Mouse (Mus musculus) midbrain, embryonic 12.5 days (tissue): Measurements from ENCODE around the gene Ncmap. TPM values are rescaled to one million over a fixed set of nuclear protein-coding genes. Genes with fewer than 3 reads are reported as not detected.

Experiments used
- ATAC-seq: fragments of 200-750 bp; cut with Nextera tagmentation; 2 replicates; pipeline ENCODE4 v1.8.0; 2017; ENCODE audit warnings: low read depth, moderate TSS enrichment, moderate library complexity; ENCODE audit not compliant: low FRiP score
- H3K27ac ChIP-seq: fragments of 300-500 bp; sonication (generic); replicated peaks from 2 replicates; pipeline ENCODE4 v1.5.1; 2016; ENCODE audit warnings: mild to moderate bottlenecking
- H3K27me3 ChIP-seq: fragments of 300-500 bp; sonication (generic); 2 replicates; pipeline ENCODE4 v1.6.1; 2016; ENCODE audit warnings: mild to moderate bottlenecking
- H3K36me3 ChIP-seq: fragments of 300-500 bp; sonication (generic); 2 replicates; pipeline ENCODE4 v1.6.1; 2016
- H3K4me1 ChIP-seq: fragments of 300-500 bp; sonication (generic); 2 replicates; pipeline ENCODE4 v1.6.1; 2016
- H3K4me2 ChIP-seq: fragments of 300-500 bp; sonication (generic); replicated peaks from 2 replicates; pipeline ENCODE4 v1.6.1; 2016; ENCODE audit warnings: mild to moderate bottlenecking, moderate library complexity
- H3K4me3 ChIP-seq: fragments of 300-500 bp; sonication (generic); 2 replicates; pipeline ENCODE4 v1.5.1; 2016; ENCODE audit warnings: mild to moderate bottlenecking
- H3K9ac ChIP-seq: fragments of 300-500 bp; sonication (generic); replicated peaks from 2 replicates; pipeline ENCODE4 v1.6.1; 2016; ENCODE audit warnings: mild to moderate bottlenecking, moderate library complexity
- H3K9me3 ChIP-seq: fragments of 300-500 bp; sonication (generic); 2 replicates; pipeline ENCODE4 v1.6.1; 2016; ENCODE audit warnings: mild to moderate bottlenecking
- WGBS: fragments of 180-500 bp; shearing (Covaris S2); methylation state at CpG from one replicate; pipeline ENCODE4 v1.1.7; 2016; 5-methylcytosine and 5-hydroxymethylcytosine counted together
- microRNA counts: library from miRNA; unstranded; fragments of <30 nt; microRNA quantifications from one replicate; lab custom pipeline; 2017
- microRNA-seq: library from miRNA; unstranded; fragments of <30 nt; microRNA quantifications from one replicate; pipeline ENCODE4, GENCODE M21; 2017
- polyA plus RNA-seq: library from polyadenylated mRNA; unstranded; fragments of >200 nt; fragmentation: Nextera tagmentation; extraction: Ambion mirVana; gene quantifications from 2 replicates; pipeline ENCODE4 v1.2.1, GENCODE M21; 2016

Gene Ncmap
- polyA plus RNA-seq, 1 experiment from 2014 or later, result 0.65 TPM

DNA sequence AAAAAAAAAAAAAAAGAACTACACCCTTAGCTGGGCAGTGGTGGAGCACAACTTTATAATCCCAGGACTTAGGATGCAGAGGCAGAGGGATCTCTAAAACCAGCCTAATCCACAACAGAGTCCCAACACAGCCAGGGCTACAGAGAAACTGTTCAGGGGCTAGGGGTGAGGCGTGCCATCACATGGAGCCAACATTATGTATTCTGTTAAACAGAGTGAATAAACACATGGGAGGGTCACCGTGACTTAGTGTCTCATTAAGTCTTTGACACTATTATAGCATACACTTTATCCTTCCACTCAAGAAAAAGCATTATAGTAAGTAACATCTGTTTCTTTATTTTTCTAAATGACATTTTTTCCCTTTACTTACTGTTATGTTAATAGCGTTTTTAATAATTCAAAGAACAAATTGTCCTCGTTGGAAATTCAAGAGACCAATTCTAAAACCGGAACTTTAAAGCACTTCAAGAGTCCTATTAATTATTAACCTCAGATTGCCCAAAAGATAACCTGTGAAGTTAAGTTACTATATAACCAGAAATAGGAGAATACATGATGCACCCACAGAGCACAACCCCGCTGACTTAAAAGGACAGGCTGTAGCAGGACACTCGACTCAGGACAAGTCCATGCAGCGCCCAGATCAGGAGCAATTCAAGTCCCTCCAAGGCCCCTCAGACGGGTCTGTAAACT lies 62.6 kb downstream of the Ncmap start:
- H3K27ac ChIP-seq, result no peak overlapping the region
- ATAC-seq, result no peak
- no peaks in the 10 kb centered on the region for H3K27me3 ChIP-seq
- no peak overlapping the region for H3K4me3 ChIP-seq
- peaks cover 96% of the 10 kb centered on the region for H3K36me3 ChIP-seq
- H3K9me3 ChIP-seq, result no peaks in the 10 kb centered on the region
- H3K9ac ChIP-seq, result no peak overlapping the region
- H3K4me2 ChIP-seq, result no peak overlapping the region
- no peaks in the 10 kb centered on the region for H3K4me1 ChIP-seq
- WGBS, result 92% methylated on average over 9 of the region's 9 CpGs

GRCm38 (mm10) chr4:135326469-135326868 lies 71.6 kb downstream of the Ncmap start:
- H3K9me3 ChIP-seq, result no peaks in the 10 kb centered on the region
- H3K4me1 ChIP-seq, result no peaks in the 10 kb centered on the region
- H3K4me3 ChIP-seq, result no peak overlapping the region
- H3K9ac ChIP-seq, result no peak overlapping the region
- H3K27me3 ChIP-seq, result no peaks in the 10 kb centered on the region
- peaks cover 97% of the 10 kb centered on the region for H3K36me3 ChIP-seq
- no peak overlapping the region for H3K4me2 ChIP-seq
- no peak overlapping the region for H3K27ac ChIP-seq
- WGBS, result 93% methylated on average over 3 of the region's 3 CpGs
- ATAC-seq, result no peak

DNA sequence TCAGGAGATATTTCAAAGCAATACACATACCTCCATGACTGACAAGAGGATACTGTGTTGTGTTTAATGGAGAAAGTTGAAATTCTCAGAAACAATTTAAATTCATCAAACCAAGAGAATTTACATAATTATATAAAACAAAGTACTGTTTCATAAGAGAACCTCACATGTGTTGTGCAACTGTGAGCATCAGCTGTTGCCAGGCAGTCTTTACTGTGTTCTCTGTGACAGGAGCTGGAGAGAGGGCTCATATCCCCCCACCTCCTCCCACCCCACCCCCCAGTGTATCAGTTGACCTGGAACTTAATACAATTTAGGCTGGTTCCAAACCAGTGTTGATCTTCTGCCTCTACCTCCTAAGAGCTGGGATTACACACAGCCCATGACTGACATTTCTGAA lies 72.0 kb downstream of the Ncmap start:
- Histone ChIP-seq H3K4me2 (no peak overlapping the region), H3K4me1 (no peaks in the 10 kb centered on the region), H3K4me3 (no peak overlapping the region), H3K27me3 (no peaks in the 10 kb centered on the region), H3K27ac (no peak overlapping the region), H3K9ac (no peak overlapping the region), H3K9me3 (no peaks in the 10 kb centered on the region), H3K36me3 (peaks cover 97% of the 10 kb centered on the region)
- ATAC-seq, result no peak

- ATAC-seq, result no peak
- H3K9ac ChIP-seq, result no peak overlapping the region
- H3K9me3 ChIP-seq, result no peaks in the 10 kb centered on the region
- H3K36me3 ChIP-seq, result peaks cover 96% of the 10 kb centered on the region
- H3K27me3 ChIP-seq, result no peaks in the 10 kb centered on the region
- H3K27ac ChIP-seq, result no peak overlapping the region
- no peak overlapping the region for H3K4me2 ChIP-seq
- WGBS, result 93% methylated on average over 8 of the region's 8 CpGs
- H3K4me1 ChIP-seq, result no peaks in the 10 kb centered on the region
- no peak overlapping the region for H3K4me3 ChIP-seq
Observed at GRCm38 (mm10) chr4:135323021-135323420, 75.0 kb downstream of the Ncmap start.

MicroRNA genes within 50 kb of the gene (microRNA counts, 519-probe panel; counts per million panel counts)
- microRNA mmu-miR-700 (lab: Ali Mortazavi, UCI), result not detected

Small RNA genes lying within 50 kb of the gene (microRNA-seq; reads per million reads assigned to microRNA genes)
- gene Mir700, result 248 reads per million, percentile 62 among the genes with 10 or more reads in this experiment

Other genes starting within 250 kb of the Ncmap start
- gene Clic4, start 125.4 kb downstream of the Ncmap start, polyA plus RNA-seq, result 194 and 199 TPM in 2 replicates
- 249 and 257 TPM in 2 replicates for gene Srrm1, start 44.9 kb downstream of the Ncmap start, polyA plus RNA-seq
- 17.5 and 17.6 TPM in 2 replicates for gene Rcan3, start 35.6 kb upstream of the Ncmap start, polyA plus RNA-seq
- 1.2 and 1.7 TPM in 2 replicates for gene Stpg1, start 96.6 kb upstream of the Ncmap start, polyA plus RNA-seq
- 3.4 and 3.7 TPM in 2 replicates for gene Nipal3, start 96.8 kb upstream of the Ncmap start, polyA plus RNA-seq
- 4.0 and 6.7 TPM in 2 replicates for gene Grhl3, start 175.4 kb upstream of the Ncmap start, polyA plus RNA-seq